Mouse (Mus musculus): ENCODE measurements around the gene Bola1.
"Not testable (repeated sequence)": the region's sequence is repeated elsewhere in the genome, so short reads cannot be mapped to it uniquely, and the experiment has no call there.

The Bola1 gene

GRCm38 (mm10) chr3:96219661-96220130 is at the start of gene Bola1, which contains the start of gene Hist2h2ab:
Bola1 (minus strand) TSS chr3:96219709.
Hist2h2ab (plus strand) TSS chr3:96219865.
- DNase-seq: peak; percentile 77

GRCm38 (mm10) chr3:96268776-96269378 is 49.4 kb upstream of the Bola1 start:
- DNase-seq: not testable (repeated sequence)

- DNase-seq: peak; percentile 86
These were observed 48.7 kb upstream of the Bola1 start, which contains the start of gene Hist2h3b for GRCm38 (mm10) chr3:96268051-96268775. Hist2h3b (plus strand) TSS chr3:96268654.

GRCm38 (mm10) chr3:96267541-96267940 is 48.0 kb upstream of the Bola1 start:
- DNase-seq: no peak

- DNase-seq: no peak
These were observed 46.7 kb upstream of the Bola1 start for GRCm38 (mm10) chr3:96266132-96266710.

- no peak for DNase-seq
These were observed 45.0 kb upstream of the Bola1 start for GRCm38 (mm10) chr3:96264404-96264949.

GRCm38 (mm10) chr3:96263558-96264403 is 44.3 kb upstream of the Bola1 start:
- DNase-seq: peak; percentile 62

GRCm38 (mm10) chr3:96262979-96263550 is 43.6 kb upstream of the Bola1 start, which contains the start of gene Hist2h4:
Hist2h4 (minus strand) TSS chr3:96263311.
- DNase-seq: peak; percentile 95

- peak; percentile 86 for DNase-seq
These were observed 42.8 kb upstream of the Bola1 start for GRCm38 (mm10) chr3:96262216-96262875.

- DNase-seq: no peak
These were observed 42.1 kb upstream of the Bola1 start for GRCm38 (mm10) chr3:96261623-96262022.

GRCm38 (mm10) chr3:96260220-96260619 is 40.7 kb upstream of the Bola1 start:
- no peak for DNase-seq

- DNase-seq: no peak
These were observed 37.7 kb upstream of the Bola1 start for GRCm38 (mm10) chr3:96257190-96257589.

GRCm38 (mm10) chr3:96255926-96256593 is 36.6 kb upstream of the Bola1 start:
- DNase-seq: no peak

- no peak for DNase-seq
These were observed 35.3 kb upstream of the Bola1 start for GRCm38 (mm10) chr3:96254683-96255355.

GRCm38 (mm10) chr3:96251787-96252186 is 32.3 kb upstream of the Bola1 start:
- DNase-seq: no peak

GRCm38 (mm10) chr3:96250890-96251289 is 31.4 kb upstream of the Bola1 start:
- DNase-seq: no peak

GRCm38 (mm10) chr3:96249034-96249345 is 29.5 kb upstream of the Bola1 start:
- DNase-seq: no peak

GRCm38 (mm10) chr3:96248141-96249033 is 28.9 kb upstream of the Bola1 start:
- no peak for DNase-seq
